Mouse (Mus musculus) kidney, adult 8-10 months (tissue): Measurements from ENCODE around the gene Mgrn1.

Source experiments
- DNase-seq, 2 experiments: peaks; one replicate each; pipeline ENCODE4 v3.0.0; 2022

The Mgrn1 gene

GRCm38 (mm10) chr16:4942868-4943267 lies 56.8 kb downstream of the Mgrn1 start:
- peak in 1 of 2 experiments; percentile 1 for DNase-seq

- DNase-seq = peak in 1 of 2 experiments; percentile 3
Observed at GRCm38 (mm10) chr16:4943431-4943830, 57.4 kb downstream of the Mgrn1 start.

GRCm38 (mm10) chr16:4945415-4945814 lies 59.4 kb downstream of the Mgrn1 start:
- peak in 1 of 2 experiments; percentile 1 for DNase-seq

GRCm38 (mm10) chr16:4946155-4946554 lies 60.1 kb downstream of the Mgrn1 start:
- DNase-seq = peak; percentile 62

GRCm38 (mm10) chr16:4947378-4947777 lies 61.3 kb downstream of the Mgrn1 start:
- peak in 1 of 2 experiments; percentile 6 for DNase-seq

- DNase-seq = no peak
Observed at GRCm38 (mm10) chr16:4956609-4957008, 70.6 kb downstream of the Mgrn1 start.

GRCm38 (mm10) chr16:4957446-4957845 lies 71.4 kb downstream of the Mgrn1 start:
- DNase-seq = no peak

GRCm38 (mm10) chr16:4960260-4960659 lies 74.2 kb downstream of the Mgrn1 start:
- no peak for DNase-seq

GRCm38 (mm10) chr16:4963346-4963745 lies 77.3 kb downstream of the Mgrn1 start:
- no peak for DNase-seq

- peak; percentile 99 for DNase-seq
Observed at GRCm38 (mm10) chr16:4963797-4964709, 78.0 kb downstream of the Mgrn1 start, which contains the start of gene Anks3. Gene Anks3 (minus strand): TSS chr16:4964205.

- DNase-seq = no peak
Observed at GRCm38 (mm10) chr16:4964731-4965391, 78.8 kb downstream of the Mgrn1 start.

GRCm38 (mm10) chr16:4965392-4966129 lies 79.5 kb downstream of the Mgrn1 start:
- no peak for DNase-seq

- DNase-seq = no peak
Observed at GRCm38 (mm10) chr16:4968426-4968825, 82.4 kb downstream of the Mgrn1 start.

GRCm38 (mm10) chr16:4969055-4969843 lies 83.2 kb downstream of the Mgrn1 start:
- no peak for DNase-seq

GRCm38 (mm10) chr16:4971626-4972025 lies 85.6 kb downstream of the Mgrn1 start:
- DNase-seq = no peak

- no peak for DNase-seq
Observed at GRCm38 (mm10) chr16:4974521-4974920, 88.5 kb downstream of the Mgrn1 start.

- no peak for DNase-seq
Observed at GRCm38 (mm10) chr16:4976180-4976579, 90.1 kb downstream of the Mgrn1 start.

GRCm38 (mm10) chr16:4978275-4979051 lies 92.4 kb downstream of the Mgrn1 start:
- peak; percentile 30 for DNase-seq

GRCm38 (mm10) chr16:4979755-4980380 lies 93.8 kb downstream of the Mgrn1 start:
- peak; percentile 46 to 52 for DNase-seq

GRCm38 (mm10) chr16:4984717-4985116 lies 98.7 kb downstream of the Mgrn1 start:
- DNase-seq = no peak
